Comparison of ENCODE assay signal across 8 mouse cellular contexts in the genomic region with DNA sequence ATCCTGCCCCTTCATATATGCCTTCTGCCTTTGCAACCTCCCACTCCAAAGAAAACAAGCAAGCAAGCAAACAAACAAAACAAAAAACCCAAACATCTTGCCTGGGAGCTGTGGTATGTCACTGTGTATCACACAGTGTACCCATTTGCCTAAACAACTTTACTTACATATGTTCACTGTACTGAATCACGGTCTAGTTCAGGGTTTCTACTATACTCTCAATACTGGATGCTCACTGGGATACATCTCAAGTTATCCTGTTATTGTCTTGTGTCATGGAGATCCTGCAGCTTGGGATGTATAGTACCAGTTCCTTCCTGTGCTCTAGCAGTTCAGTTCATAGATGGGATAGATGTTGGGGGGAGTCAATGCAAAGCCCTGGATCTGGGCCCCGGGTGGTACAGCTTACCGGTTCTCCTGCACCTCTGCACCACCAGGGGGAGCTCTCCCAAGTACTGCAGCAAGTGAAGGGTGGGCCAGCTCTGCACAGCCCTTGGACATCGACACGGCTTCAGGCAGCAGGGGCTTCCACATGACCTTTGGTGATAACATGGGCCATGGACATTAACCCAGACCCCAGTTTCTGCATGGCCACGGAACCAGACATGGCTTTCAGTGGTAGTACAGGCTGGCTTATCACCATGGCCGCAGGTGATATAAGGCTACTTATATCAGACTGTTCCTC. TPM values are rescaled to one million over a fixed set of nuclear protein-coding genes. Genes with fewer than 3 reads are reported as not detected.
A peak's percentile ranks its signal among the peaks of the same experiment; 100 is the strongest.
DNase-seq lines count a peak whose midpoint lies in the region; ATAC-seq lines count a peak whose summit lies in the region.

No protein-coding gene starts in this region.

- peak overlapping the region; percentile 16; the same call in 1 of the 2 replicates for H3K27ac ChIP-seq in hindbrain, embryonic 10.5 days
- H3K27ac ChIP-seq in lung, embryonic 16.5 days (ENCODE audit: low read length), result no peak overlapping the region

- peak; percentile 48 for DNase-seq in Muller cell, postnatal 12 days (ENCODE audit: inconsistent ontology term)
- DNase-seq in cerebellum, adult 9-11 months, result peak; percentile 33
- DNase-seq in frontal cortex, adult 2 months (ENCODE audit: extremely low spot score in 1 of 2, low spot score in 1 of 2), result peak; percentile 44 to 86
- peak; percentile 79 for DNase-seq in hindbrain, embryonic 10.5 days (ENCODE audit: low spot score)
- peak; percentile 54 for DNase-seq in layer of hippocampus, adult 9-10 months (ENCODE audit: low spot score)
- peak; percentile 77 for DNase-seq in ovary, postnatal 36 days (ENCODE audit: low spot score)
- DNase-seq in thymus, postnatal 14 days, result peak; percentile 89

- H3K27me3 ChIP-seq in hindbrain, embryonic 10.5 days (ENCODE audit: insufficient read depth, poor library complexity, severe bottlenecking), result no peaks in the 10 kb centered on the region
- H3K27me3 ChIP-seq in lung, embryonic 16.5 days (ENCODE audit: control insufficient read depth, insufficient read depth, low read depth, low read length), result no peaks in the 10 kb centered on the region

- no peak overlapping the region for H3K4me2 ChIP-seq in lung, embryonic 16.5 days (ENCODE audit: low read depth, low read length)

- peak; percentile 93 for ATAC-seq in lung, embryonic 16.5 days (ENCODE audit: low read depth)

- no peak overlapping the region for H3K9ac ChIP-seq in lung, embryonic 16.5 days (ENCODE audit: low read length)

- 45% methylated on average over 7 of the region's 7 CpGs for WGBS in hindbrain, embryonic 10.5 days
- WGBS in lung, embryonic 16.5 days, result 37% methylated on average over 7 of the region's 7 CpGs

- no peaks in the 10 kb centered on the region for H3K9me3 ChIP-seq in hindbrain, embryonic 10.5 days
- H3K9me3 ChIP-seq in lung, embryonic 16.5 days (ENCODE audit: control insufficient read depth, low read length), result no peaks in the 10 kb centered on the region

- H3K4me1 ChIP-seq in hindbrain, embryonic 10.5 days (replicated peaks), result peaks cover 4% of the 10 kb centered on the region; the same call in 1 of the 2 replicates
- H3K4me1 ChIP-seq in lung, embryonic 16.5 days (replicated peaks; ENCODE audit: control insufficient read depth, insufficient read depth, low read length), result no peaks in the 10 kb centered on the region

- peaks cover 4% of the 10 kb centered on the region; the same call in 1 of the 2 replicates for H3K36me3 ChIP-seq in hindbrain, embryonic 10.5 days
- H3K36me3 ChIP-seq in lung, embryonic 16.5 days (ENCODE audit: control insufficient read depth, insufficient read depth, low read length), result 0 out of 2 replicates have a peak, but pooled peaks cover 2% of the 10 kb centered on the region

- no peak overlapping the region for H3K4me3 ChIP-seq in hindbrain, embryonic 10.5 days
- H3K4me3 ChIP-seq in lung, embryonic 16.5 days (ENCODE audit: low read length), result no peak overlapping the region

RNA-seq across cellular contexts. Expression of a gene that starts 36.7 kb away (rescaled TPM):
- polyA plus RNA-seq in frontal cortex, adult 2 months (2012; rRNA removed), result 31.3 and 32.7 TPM in 2 replicates
- 78.4 and 106 TPM in 2 replicates for polyA plus RNA-seq in hindbrain, embryonic 10.5 days (2016; fragmentation: Nextera tagmentation; extraction: Ambion mirVana)
- 81.7 and 89.3 TPM in 2 replicates for polyA plus RNA-seq in lung, embryonic 16.5 days (2015; fragmentation: Nextera tagmentation; extraction: Ambion mirVana)

RNA-seq across cellular contexts. Expression of a gene that starts 37.0 kb away (rescaled TPM):
- polyA plus RNA-seq in frontal cortex, adult 2 months (2012; rRNA removed), result 13.4 and 14.6 TPM in 2 replicates
- polyA plus RNA-seq in hindbrain, embryonic 10.5 days (2016; fragmentation: Nextera tagmentation; extraction: Ambion mirVana), result 26.5 and 33.5 TPM in 2 replicates
- polyA plus RNA-seq in lung, embryonic 16.5 days (2015; fragmentation: Nextera tagmentation; extraction: Ambion mirVana), result 20.3 and 20.4 TPM in 2 replicates

Comparison
In these comparisons a context has a peak if more than half of its experiments do, and no peak if none do; other contexts are left out.
1. DNase-seq: peak in every context shown above with its lines; median percentile 89 in thymus, postnatal 14 days; 79 in hindbrain, embryonic 10.5 days; 77 in ovary, postnatal 36 days; 65 in frontal cortex, adult 2 months; 54 in layer of hippocampus, adult 9-10 months; 48 in Muller cell, postnatal 12 days; 33 in cerebellum, adult 9-11 months.